Mouse (Mus musculus): ENCODE results near the gene Snx27.

DNA sequence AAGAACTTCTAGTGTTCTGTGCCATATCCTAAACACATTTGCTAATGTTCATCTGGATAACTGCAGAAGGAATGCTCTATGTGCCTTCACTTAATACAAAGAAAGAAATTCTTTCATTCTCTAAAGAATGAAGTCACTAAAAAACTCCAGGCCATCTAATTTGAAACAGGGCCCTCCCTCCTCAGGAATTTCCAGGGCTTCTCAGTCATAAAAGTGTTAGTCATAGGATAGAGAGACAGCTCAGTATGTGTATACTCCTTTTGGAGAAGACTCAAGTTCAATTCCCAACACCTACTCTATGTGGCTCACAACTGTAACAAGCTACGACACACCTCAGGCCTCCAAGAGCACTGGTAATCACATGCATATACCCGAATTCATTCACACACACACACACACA, 17.0 kb downstream of the Snx27 start:
- no peak for TF ChIP-seq GABPA (IDR thresholded peaks at IDR 0.05; ENCODE audit: low read depth, low read length)
- no peak for TF ChIP-seq TBP (IDR thresholded peaks at IDR 0.05; ENCODE audit: low read depth, low read length)
- 0 out of 2 replicates have a peak, but pooled peaks have one; percentile 48 for TF ChIP-seq ZNF384 (IDR thresholded peaks at IDR 0.05; ENCODE audit: low read depth, low read length)
- no peak for TF ChIP-seq CHD2 (IDR thresholded peaks at IDR 0.05; ENCODE audit: low read length)
- TF ChIP-seq KAT2A (conservative IDR thresholded peaks at IDR 0.05; ENCODE audit: low read depth, low read length) = no peak
- TF ChIP-seq E2F4 (IDR thresholded peaks at IDR 0.05; ENCODE audit: borderline replicate concordance, low read depth, low read length) = no peak
- TF ChIP-seq POLR2AphosphoS2 (IDR thresholded peaks at IDR 0.05; ENCODE audit: low read length) = no peak
- TF ChIP-seq POLR2A (IDR thresholded peaks at IDR 0.05; ENCODE audit: control insufficient read depth in 1 of 2, insufficient read depth in 1 of 2, low read depth in 1 of 2, low read length in 2 of 2, poor library complexity in 1 of 2) = no peak
- no peak for TF ChIP-seq CTCF (IDR thresholded peaks at IDR 0.05 in 2 of 3, conservative IDR thresholded peaks at IDR 0.05 in 1 of 3; ENCODE audit: control insufficient read depth in 1 of 3, insufficient read depth in 1 of 3, low read depth in 2 of 3, low read length in 3 of 3, poor library complexity in 1 of 3, severe bottlenecking in 1 of 3)
- no peak for TF ChIP-seq TCF12 (IDR thresholded peaks at IDR 0.05; ENCODE audit: low read depth, low read length)

Data from MEL (cell line).